Mouse (Mus musculus) hematopoietic multipotent progenitor cell, adult 10-12 weeks (in vitro differentiated cells): ENCODE data around the gene Ccdc136. TPM values are rescaled to one million over a fixed set of nuclear protein-coding genes. Genes with fewer than 3 reads are reported as not detected.

ENCODE experiments used
- polyA plus RNA-seq: library from polyadenylated mRNA; stranded (reverse); fragments of >175 nt; gene quantifications from 2 replicates; pipeline ENCODE4 v1.2.3, GENCODE M21; 2012; ENCODE audit warnings: low replicate concordance

Gene Ccdc136
- 0.17 and 0.56 TPM in 2 replicates for polyA plus RNA-seq

DNA sequence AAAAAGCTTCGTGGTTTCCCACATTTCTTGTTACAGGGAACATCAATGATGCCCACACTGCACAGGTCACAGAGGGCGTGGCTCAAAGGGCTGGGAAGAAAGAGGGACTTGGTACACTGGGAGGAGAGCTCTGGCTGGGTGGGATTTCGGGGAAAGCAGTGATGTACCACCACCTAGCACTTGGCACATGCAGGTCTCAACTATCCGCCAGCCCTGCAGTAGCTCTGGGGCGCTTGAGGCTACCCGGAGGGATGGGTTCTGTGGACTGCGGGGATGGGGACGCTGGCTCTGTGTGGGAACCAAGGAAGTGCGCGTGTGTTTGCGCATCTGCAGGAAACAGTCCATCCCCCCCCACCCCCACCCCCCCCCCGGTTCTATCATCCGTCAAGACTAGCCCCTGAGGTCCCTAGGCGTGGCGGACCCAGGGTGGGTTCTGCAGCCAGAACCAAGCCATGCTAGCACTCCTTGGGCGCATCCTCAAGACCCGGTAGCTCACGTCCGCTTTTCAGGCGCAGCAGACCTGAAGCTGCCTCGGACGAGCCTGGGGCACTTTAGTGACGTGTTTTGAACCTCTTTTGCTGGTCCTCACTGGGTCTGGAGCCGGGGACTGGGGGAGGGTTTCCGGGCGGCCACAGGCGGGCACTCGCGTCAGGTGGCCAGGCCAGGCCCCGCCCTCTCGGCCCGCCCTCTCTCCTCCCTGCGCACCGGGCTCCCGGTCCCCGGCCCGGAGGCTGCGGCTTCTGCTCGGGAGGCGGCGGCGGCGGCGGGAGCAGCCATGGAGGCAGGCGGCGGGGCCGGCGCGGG lies at the start of gene Ccdc136:
TSS of gene Ccdc136 (plus strand) at position 400 of the 804 bp plus-strand sequence.

DNA sequence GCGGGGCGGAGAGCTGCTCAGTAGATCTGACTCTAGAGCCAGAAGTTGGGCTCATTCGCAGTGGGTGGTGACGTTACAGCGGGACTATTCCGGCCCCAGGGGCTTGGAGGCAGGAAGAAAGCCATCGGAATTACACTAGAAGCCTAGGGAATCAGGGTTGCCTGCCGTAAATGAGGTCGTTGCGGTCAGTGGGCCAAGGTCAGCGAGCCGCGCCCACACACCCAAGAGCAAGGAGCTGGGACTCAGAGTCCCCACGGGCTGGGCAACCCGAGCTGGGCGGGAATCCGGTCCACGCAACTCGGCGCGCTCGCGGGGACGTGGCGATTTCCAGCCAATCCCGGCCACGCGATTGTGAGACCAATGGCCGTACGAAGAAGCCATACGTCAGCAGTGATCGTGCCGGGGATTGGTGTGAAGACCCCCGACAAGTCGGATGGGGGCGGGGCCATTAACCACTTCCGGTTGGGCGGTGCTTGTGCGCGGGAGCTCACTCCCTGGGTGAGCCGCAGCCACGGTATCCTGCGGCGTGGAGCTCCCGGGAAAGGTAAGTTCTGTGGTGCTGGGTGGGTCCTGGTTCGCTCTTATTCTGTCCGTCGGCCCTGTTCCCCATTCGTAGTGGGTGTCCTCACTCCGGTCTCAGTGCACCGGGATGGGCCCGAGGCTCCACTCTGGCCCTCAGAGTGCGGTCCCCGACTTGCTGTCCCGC lies 48.3 kb upstream of the Ccdc136 start, which contains the start of gene Calu:
TSS of gene Calu (plus strand) at position 405 of the 706 bp plus-strand sequence.

DNA sequence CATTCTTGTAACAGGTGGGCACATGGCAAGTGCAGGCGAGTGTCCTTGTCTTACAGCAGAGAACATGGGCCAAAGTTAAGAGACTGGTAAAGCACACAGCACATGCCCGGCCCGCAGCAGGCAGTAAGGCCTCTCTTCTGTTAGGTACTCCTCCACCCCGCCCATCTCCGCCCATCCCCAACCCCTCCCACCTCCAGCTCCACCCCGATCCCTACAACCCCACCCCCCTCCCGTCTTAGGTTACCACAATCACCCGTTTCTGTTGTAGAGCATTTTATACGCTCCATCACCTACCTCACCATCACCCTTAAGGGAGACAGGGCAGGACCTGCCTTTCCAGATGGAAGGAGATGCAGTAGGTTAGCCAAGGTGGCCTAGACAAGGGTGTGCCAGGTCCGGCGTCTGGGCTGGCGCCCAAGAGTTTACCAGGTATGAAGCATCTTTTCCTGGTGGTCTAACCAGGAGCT lies 8.0 kb upstream of the Ccdc136 start, which contains the start of gene Opn1sw:
TSS of gene Opn1sw (minus strand) at position 417 of the 467 bp plus-strand sequence.

GRCm38 (mm10) chr6:29433038-29433803 lies 37.1 kb downstream of the Ccdc136 start, which contains the start of gene Flnc:
Gene Flnc (plus strand): TSS chr6:29433256.

GRCm38 (mm10) chr6:29467583-29468354 lies 71.7 kb downstream of the Ccdc136 start, which contains the start of gene Atp6v1f:
Gene Atp6v1f (plus strand): TSS chr6:29467718.

GRCm38 (mm10) chr6:29471137-29471536 lies 75.0 kb downstream of the Ccdc136 start, which contains the start of gene Atp6v1fnb:
Gene Atp6v1fnb (plus strand): TSS chr6:29471437.

Other genes starting within 250 kb of the Ccdc136 start
- 11.4 and 14.8 TPM in 2 replicates for gene Rbm28, start 231.3 kb upstream of the Ccdc136 start, polyA plus RNA-seq
- gene Prrt4, start 216.7 kb upstream of the Ccdc136 start, polyA plus RNA-seq = 0.24 and 0.59 TPM in 2 replicates
- gene Impdh1, start 179.9 kb upstream of the Ccdc136 start, polyA plus RNA-seq = 121 and 262 TPM in 2 replicates
- gene Hilpda, start 123.8 kb upstream of the Ccdc136 start, polyA plus RNA-seq = 22.1 and 32.0 TPM in 2 replicates
- gene Fam71f2, start 116.7 kb upstream of the Ccdc136 start, polyA plus RNA-seq = 0.24 TPM in 1 of 2 replicates, not detected in the other
- gene Fam71f1, start 77.2 kb upstream of the Ccdc136 start, polyA plus RNA-seq = not detected in 2 replicates
- 4.2 and 22.3 TPM in 2 replicates for gene Calu, start 48.2 kb upstream of the Ccdc136 start, polyA plus RNA-seq
- not detected in 2 replicates for gene Opn1sw, start 7.8 kb upstream of the Ccdc136 start, polyA plus RNA-seq
- 0.05 TPM in 1 of 2 replicates, not detected in the other for gene Flnc, start 36.9 kb downstream of the Ccdc136 start, polyA plus RNA-seq
- gene Atp6v1f, start 71.4 kb downstream of the Ccdc136 start, polyA plus RNA-seq = 64.0 and 358 TPM in 2 replicates
- not detected in 2 replicates for gene Atp6v1fnb, start 75.1 kb downstream of the Ccdc136 start, polyA plus RNA-seq
- 0.47 and 0.99 TPM in 2 replicates for gene Kcp, start 111.6 kb downstream of the Ccdc136 start, polyA plus RNA-seq
- gene Irf5, start 130.3 kb downstream of the Ccdc136 start, polyA plus RNA-seq = 146 and 322 TPM in 2 replicates
- 24.2 and 33.8 TPM in 2 replicates for gene Tnpo3, start 213.6 kb downstream of the Ccdc136 start, polyA plus RNA-seq